Mouse (Mus musculus) inflammation-experienced regulatory T-cells, adult 6 months (primary cell): ENCODE results near the gene Olfr1472. TPM values are rescaled to one million over a fixed set of nuclear protein-coding genes. Genes with fewer than 3 reads are reported as not detected.
"Not testable (repeated sequence)": the region's sequence is repeated elsewhere in the genome, so short reads cannot be mapped to it uniquely, and the experiment has no call there.

Experiments used
- ATAC-seq: one replicate; pipeline ENCODE4 v1.8.0; 2017
- polyA plus RNA-seq, 3 experiments: library from polyadenylated mRNA; unstranded; fragments of 100-300 nt; shearing (Covaris generic); gene quantifications; one replicate each; pipeline ENCODE4 v1.2.1; 2017

Gene Olfr1472
- polyA plus RNA-seq: not detected

GRCm38 (mm10) chr19:13455986-13456385 is at the start of gene Olfr1472:
Olfr1472 (minus strand) TSS chr19:13456086.
- ATAC-seq: no peak

GRCm38 (mm10) chr19:13500246-13500645 is 44.4 kb upstream of the Olfr1472 start, which contains the start of gene Olfr1477:
Olfr1477 (plus strand) TSS chr19:13500546.
- no peak for ATAC-seq

GRCm38 (mm10) chr19:13480096-13480495 is 24.2 kb upstream of the Olfr1472 start, which contains the start of gene Olfr1475:
Olfr1475 (minus strand) TSS chr19:13480196.
- ATAC-seq: no peak

- ATAC-seq: not testable (repeated sequence)
These were observed 13.4 kb upstream of the Olfr1472 start, which contains the start of gene Olfr1474 for GRCm38 (mm10) chr19:13469265-13469664. Olfr1474 (plus strand) TSS chr19:13469565.

GRCm38 (mm10) chr19:13443109-13443508 is 12.8 kb downstream of the Olfr1472 start, which contains the start of gene Olfr1471:
Olfr1471 (plus strand) TSS chr19:13443409.
- not testable (repeated sequence) for ATAC-seq

- ATAC-seq: no peak
These were observed 48.3 kb downstream of the Olfr1472 start, which contains the start of gene Olfr1469 for GRCm38 (mm10) chr19:13407549-13407948. Olfr1469 (plus strand) TSS chr19:13407849.

Other genes starting within 250 kb of the Olfr1472 start
- not detected for gene Olfr1463, start 224.8 kb downstream of the Olfr1472 start, polyA plus RNA-seq
- not detected for gene Olfr1465, start 140.5 kb downstream of the Olfr1472 start, polyA plus RNA-seq
- not detected for gene Olfr1466, start 117.2 kb downstream of the Olfr1472 start, polyA plus RNA-seq
- gene Olfr1467, start 93.8 kb downstream of the Olfr1472 start, polyA plus RNA-seq: not detected
- gene Olfr1469, start 48.2 kb downstream of the Olfr1472 start, polyA plus RNA-seq: not detected
- not detected for gene Olfr1471, start 12.7 kb downstream of the Olfr1472 start, polyA plus RNA-seq
- gene Olfr1474, start 13.5 kb upstream of the Olfr1472 start, polyA plus RNA-seq: not detected
- gene Olfr1475, start 24.1 kb upstream of the Olfr1472 start, polyA plus RNA-seq: not detected
- under 1 TPM in 1 of 3 experiments, not detected in 2; 0.16 TPM for gene Olfr1477, start 44.5 kb upstream of the Olfr1472 start, polyA plus RNA-seq
- gene Olfr1480, start 71.8 kb upstream of the Olfr1472 start, polyA plus RNA-seq: not detected
- gene Olfr1484, start 127.4 kb upstream of the Olfr1472 start, polyA plus RNA-seq: not detected
- not detected for gene Olfr1487, start 161.3 kb upstream of the Olfr1472 start, polyA plus RNA-seq
- gene Olfr1489, start 175.5 kb upstream of the Olfr1472 start, polyA plus RNA-seq: not detected
- not detected for gene Olfr1490, start 195.0 kb upstream of the Olfr1472 start, polyA plus RNA-seq
- not detected for gene Olfr1491, start 241.2 kb upstream of the Olfr1472 start, polyA plus RNA-seq